9 mouse cellular contexts compared by ENCODE assay signal in the genomic region with DNA sequence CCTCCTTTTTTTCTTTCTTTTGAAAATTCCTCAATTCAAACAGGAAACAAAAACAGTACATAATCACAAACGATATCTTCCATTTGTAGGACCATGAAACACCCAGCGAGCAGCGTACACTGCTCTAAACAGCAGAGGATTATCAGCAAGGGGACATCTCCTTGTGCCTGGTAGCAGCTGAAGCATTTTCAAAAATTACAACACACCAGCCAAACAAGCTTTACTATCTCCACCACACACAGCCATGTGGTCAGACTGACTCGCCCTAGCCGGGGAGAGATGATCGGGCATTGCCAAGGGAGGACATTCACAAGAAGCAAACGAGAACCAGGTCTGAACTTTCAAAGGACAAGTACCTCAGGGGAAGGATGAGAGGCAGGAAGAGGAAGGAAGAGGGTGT. TPM values are rescaled to one million over a fixed set of nuclear protein-coding genes. Genes with fewer than 3 reads are reported as not detected.
DNase-seq lines count a peak whose midpoint lies in the region; ATAC-seq and TF ChIP-seq lines count a peak whose summit lies in the region.
"Had no signal": no experiment of that assay in that cellular context is flagged by ENCODE, and none has a peak within 500 bp of the region (broad histone marks: within the 10 kb centered on the region; RNA-seq: fewer than 3 reads in every experiment).

No protein-coding gene starts in this region.

- DNase-seq in cerebellum, postnatal 36 days = peak; percentile 22 to 34
- DNase-seq in cerebellum, adult 11 months = no peak
- peak; percentile 18 for DNase-seq in ovary, postnatal 36 days (ENCODE audit: low spot score)
- DNase-seq in ovary, postnatal 10 days (ENCODE audit: low spot score) = no peak
- no peak for DNase-seq in stomach, postnatal 0 days (ENCODE audit: low spot score)
- no peak for DNase-seq in layer of hippocampus, adult 2 months (ENCODE audit: low spot score in 2 of 2)
- DNase-seq in thymus, adult 2 months = no peak
- DNase-seq: thymus, adult 18-20 months had no signal

- TF ChIP-seq CTCF in stomach, postnatal 0 days (IDR thresholded peaks at IDR 0.05; ENCODE audit: low read depth) = no peak
- no peak for TF ChIP-seq CTCF in layer of hippocampus, adult 2 months (conservative IDR thresholded peaks at IDR 0.05)
- no peak for TF ChIP-seq CTCF in thymus, adult 2 months (IDR thresholded peaks at IDR 0.05; ENCODE audit: borderline replicate concordance, control insufficient read depth, extremely low read depth, insufficient read depth, low read length, poor library complexity)

- WGBS in limb, embryonic 13.5 days = 78% methylated on average over 7 of the region's 7 CpGs
- 54% methylated on average over 7 of the region's 7 CpGs for WGBS in stomach, postnatal 0 days
- WGBS in thymus, adult 2 months = 89% methylated on average over 7 of the region's 7 CpGs

- H3K36me3 ChIP-seq in limb, embryonic 13.5 days = no peaks in the 10 kb centered on the region
- no peaks in the 10 kb centered on the region for H3K36me3 ChIP-seq in stomach, postnatal 0 days (ENCODE audit: control insufficient read depth, insufficient read depth, low read length)
- H3K36me3 ChIP-seq in thymus, adult 2 months (ENCODE audit: control insufficient read depth, insufficient read depth, low read length) = no peaks in the 10 kb centered on the region

- TF ChIP-seq EP300 in stomach, postnatal 0 days (optimal IDR thresholded peaks at IDR 0.05) = no peak

- no peaks in the 10 kb centered on the region for H3K27me3 ChIP-seq in limb, embryonic 13.5 days
- H3K27me3 ChIP-seq in stomach, postnatal 0 days (ENCODE audit: control insufficient read depth, insufficient read depth, low read length) = no peaks in the 10 kb centered on the region
- no peaks in the 10 kb centered on the region for H3K27me3 ChIP-seq in thymus, adult 2 months (ENCODE audit: control insufficient read depth, insufficient read depth, low read length)

- no peaks in the 10 kb centered on the region for H3K9me3 ChIP-seq in limb, embryonic 13.5 days
- no peaks in the 10 kb centered on the region for H3K9me3 ChIP-seq in stomach, postnatal 0 days (ENCODE audit: control insufficient read depth, low read length)

- H3K9ac ChIP-seq in limb, embryonic 13.5 days = no peak overlapping the region
- peak overlapping the region; percentile 56 for H3K9ac ChIP-seq in stomach, postnatal 0 days (ENCODE audit: low read length)

- peaks cover 75% of the 10 kb centered on the region for H3K4me1 ChIP-seq in limb, embryonic 13.5 days
- H3K4me1 ChIP-seq in stomach, postnatal 0 days (replicated peaks; ENCODE audit: control insufficient read depth, insufficient read depth) = 0 out of 2 replicates have a peak, but pooled peaks cover 2% of the 10 kb centered on the region
- H3K4me1 ChIP-seq in thymus, adult 2 months (replicated peaks; ENCODE audit: control insufficient read depth, insufficient read depth, low read length) = peaks cover 10% of the 10 kb centered on the region

- no peak for ATAC-seq in limb, embryonic 13.5 days (ENCODE audit: low FRiP score, low read depth)
- no peak for ATAC-seq in stomach, postnatal 0 days (ENCODE audit: low FRiP score, low TSS enrichment)

- peak overlapping the region; percentile 89; the same call in 1 of the 2 replicates for H3K4me3 ChIP-seq in limb, embryonic 13.5 days
- H3K4me3 ChIP-seq in stomach, postnatal 0 days (ENCODE audit: low read depth, low read length) = peak overlapping the region; percentile 63
- no peak overlapping the region; the same call in 1 of the 2 replicates for H3K4me3 ChIP-seq in layer of hippocampus, adult 2 months
- H3K4me3 ChIP-seq in thymus, adult 2 months (ENCODE audit: control insufficient read depth, insufficient read depth, low read length) = no peak overlapping the region

- H3K27ac ChIP-seq in limb, embryonic 13.5 days = no peak overlapping the region
- H3K27ac ChIP-seq in stomach, postnatal 0 days (replicated peaks) = peak overlapping the region; percentile 92
- no peak overlapping the region for H3K27ac ChIP-seq in layer of hippocampus, adult 2 months
- no peak overlapping the region for H3K27ac ChIP-seq in thymus, adult 2 months (ENCODE audit: control insufficient read depth, insufficient read depth, low read length)

- TF ChIP-seq POLR2A in thymus, adult 2 months (IDR thresholded peaks at IDR 0.05; ENCODE audit: control insufficient read depth, extremely low read depth, insufficient read depth, low read length, poor library complexity) = no peak

- peak overlapping the region; percentile 84 for H3K4me2 ChIP-seq in limb, embryonic 13.5 days (replicated peaks)
- H3K4me2 ChIP-seq in stomach, postnatal 0 days (replicated peaks; ENCODE audit: low read depth) = peak overlapping the region; percentile 59

RNA-seq across cellular contexts. Expression of a gene that starts 3.4 kb away (rescaled TPM):
- polyA plus RNA-seq in limb, embryonic 13.5 days (2015; fragmentation: Nextera tagmentation; extraction: Ambion mirVana) = 35.4 and 37.5 TPM in 2 replicates
- polyA plus RNA-seq in stomach, postnatal 0 days (2015; fragmentation: Nextera tagmentation; extraction: Ambion mirVana) = 18.7 and 20.0 TPM in 2 replicates
- total RNA-seq in layer of hippocampus, adult 2 months (2021) = 100 to 1,000 TPM; 135 to 138 TPM
- polyA plus RNA-seq in thymus, adult 2 months (2012; rRNA removed) = 1.1 and 2.2 TPM in 2 replicates

Comparison
In these comparisons a context has a peak if more than half of its experiments do, and no peak if none do; other contexts are left out.
1. DNase-seq: peak in cerebellum, postnatal 36 days (2 of 2) and ovary, postnatal 36 days (single experiment); none in cerebellum, adult 11 months (single experiment), ovary, postnatal 10 days (single experiment), stomach, postnatal 0 days (single experiment), layer of hippocampus, adult 2 months (0 of 2) and thymus, adult 2 months (single experiment).
2. H3K4me3 ChIP-seq: peak in limb, embryonic 13.5 days (single experiment) and stomach, postnatal 0 days (single experiment); none in layer of hippocampus, adult 2 months (single experiment) and thymus, adult 2 months (single experiment).